Mouse (Mus musculus) megakaryocyte-erythroid progenitor cell, adult 5-6 weeks (primary cell): ENCODE measurements around the gene Snrpa. TPM values are rescaled to one million over a fixed set of nuclear protein-coding genes. Genes with fewer than 3 reads are reported as not detected.

Source experiments
- ATAC-seq: replicated peaks from 2 replicates; pipeline ENCODE4 v1.8.0; 2016; ENCODE audit warnings: mild to moderate bottlenecking, inconsistent platforms; ENCODE audit not compliant: severe bottlenecking, poor library complexity, low FRiP score, low TSS enrichment
- total RNA-seq, 2 experiments: library from RNA; stranded (forward) in 1 of 2; stranded (reverse) in 1 of 2; fragments of 200-1000, 215-1000 nt in 1 of 2; fragments of >200 nt in 1 of 2; fragmentation: Nextera tagmentation in 1 of 2; gene quantifications; 2 replicates each; pipeline ENCODE4 v1.2.3; 2014 to 2017

The Snrpa gene
- total RNA-seq, 2 experiments from 2014 or later, result 109 to 297 TPM

DNA sequence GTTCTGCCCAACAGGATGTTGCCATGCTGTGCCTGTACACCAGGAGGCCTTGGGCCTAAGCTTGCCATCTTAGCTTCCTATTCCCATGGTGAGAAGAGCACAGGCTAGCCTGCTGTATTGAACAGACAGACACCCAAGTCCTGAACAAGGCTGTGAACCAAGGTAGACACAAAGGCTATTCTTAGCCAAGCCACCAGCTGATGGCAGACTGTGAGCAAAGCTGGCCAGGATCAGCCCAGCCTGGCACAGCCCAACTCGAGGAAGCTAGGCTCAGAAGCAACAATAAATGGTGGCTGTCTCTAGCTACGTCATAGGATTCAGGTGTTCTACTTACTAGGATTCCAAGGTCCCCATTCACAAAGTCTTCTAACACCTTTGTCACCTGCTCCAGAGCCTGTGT is 16.6 kb upstream of the Snrpa start:
- ATAC-seq, result no peak

DNA sequence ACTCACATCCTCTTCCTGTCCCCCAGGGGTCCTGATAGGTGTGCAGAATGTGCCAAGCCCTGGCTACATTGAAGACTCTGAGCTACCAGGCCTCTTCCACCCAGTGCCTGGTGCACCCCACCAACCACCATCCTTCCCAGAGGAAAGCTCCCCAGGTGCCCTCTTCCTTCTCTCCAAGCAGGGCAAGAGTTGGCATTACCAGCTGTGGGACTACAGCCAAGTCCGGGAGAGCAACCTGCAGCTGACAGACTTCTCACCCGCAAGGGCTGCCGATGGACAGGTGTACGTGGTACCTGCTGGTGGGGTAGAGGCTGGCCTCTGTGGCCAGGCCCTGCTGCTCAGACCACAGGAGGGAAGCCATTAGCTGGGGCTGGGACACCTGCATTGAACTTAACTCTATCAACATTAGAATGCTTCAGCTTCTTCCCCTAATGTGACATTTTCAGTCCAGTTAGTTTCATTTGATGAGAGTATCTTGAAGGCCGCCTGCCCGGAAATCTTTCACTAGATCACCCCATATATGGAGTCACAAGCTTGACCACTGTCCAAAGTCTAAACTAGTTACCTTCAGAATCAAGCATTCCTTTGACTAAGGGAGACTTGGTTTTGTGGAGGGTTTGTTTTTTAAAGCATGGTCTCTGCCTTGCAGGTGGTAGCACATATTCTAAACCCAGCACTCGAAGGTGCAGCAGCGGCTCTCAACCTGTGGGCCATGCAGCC is 7.8 kb upstream of the Snrpa start:
- no peak for ATAC-seq

DNA sequence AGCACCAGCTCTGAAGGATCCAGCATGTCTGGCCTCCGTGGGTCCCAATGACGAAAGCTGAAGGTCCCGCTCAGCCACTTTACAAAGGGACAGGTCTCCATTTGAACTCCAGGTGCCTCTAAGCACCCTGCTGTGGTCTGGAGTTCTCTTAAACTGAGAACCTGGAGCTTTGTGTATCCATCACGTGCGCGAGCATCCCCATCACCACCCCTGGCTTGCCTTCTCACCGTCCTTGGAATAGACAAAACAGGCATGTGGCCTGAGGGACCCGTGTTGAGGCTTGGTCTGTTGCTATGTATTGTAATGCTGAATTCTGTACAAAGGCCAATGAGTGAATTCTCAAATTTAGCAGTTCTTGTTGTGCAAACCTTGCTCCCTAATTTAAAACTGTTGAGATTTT is 2.7 kb upstream of the Snrpa start:
- no peak for ATAC-seq

GRCm38 (mm10) chr7:27198355-27198754 is 2.3 kb upstream of the Snrpa start:
- ATAC-seq, result no peak

GRCm38 (mm10) chr7:27197634-27198033 is 1.6 kb upstream of the Snrpa start:
- ATAC-seq, result no peak

GRCm38 (mm10) chr7:27197136-27197535 is 1.1 kb upstream of the Snrpa start:
- no peak for ATAC-seq

DNA sequence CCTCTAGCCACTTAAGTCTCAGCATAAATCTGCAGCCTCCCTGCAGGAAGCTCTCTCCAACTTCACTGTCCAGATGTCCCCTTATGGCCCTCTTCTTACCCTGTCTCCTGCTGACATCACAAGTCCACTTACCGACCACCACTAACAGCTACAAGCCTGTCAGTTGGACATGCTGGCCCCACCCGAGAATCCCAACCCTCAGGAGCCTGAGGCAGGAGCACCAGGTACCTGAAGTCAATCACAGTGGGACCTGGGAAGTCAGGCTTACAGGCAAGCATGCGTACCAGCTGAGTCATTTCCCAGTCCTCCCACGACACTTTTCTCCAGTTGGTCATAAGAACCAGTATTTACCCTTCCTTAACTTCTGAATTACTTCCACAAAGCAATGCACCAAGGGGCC is 2.3 kb downstream of the Snrpa start:
- no peak for ATAC-seq

DNA sequence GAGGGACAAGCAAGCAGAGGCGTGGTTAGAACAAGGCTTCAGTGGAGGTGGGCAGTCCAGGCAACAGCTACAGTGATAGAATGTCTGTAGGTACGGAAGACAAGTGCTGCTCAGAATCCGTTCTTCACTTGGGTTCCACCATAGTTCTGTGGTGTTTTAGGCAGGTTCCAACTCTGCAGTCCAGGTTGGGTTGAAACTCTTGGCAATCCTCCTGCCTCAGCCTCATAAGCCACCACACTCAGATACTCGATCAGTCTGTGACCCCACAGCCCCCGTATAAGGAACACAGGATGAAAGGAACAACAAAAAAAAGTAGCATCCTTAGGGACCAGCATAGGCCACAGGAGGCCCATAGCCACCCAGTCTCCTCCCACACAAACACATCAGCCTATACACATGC is 3.6 kb downstream of the Snrpa start:
- ATAC-seq, result no peak

DNA sequence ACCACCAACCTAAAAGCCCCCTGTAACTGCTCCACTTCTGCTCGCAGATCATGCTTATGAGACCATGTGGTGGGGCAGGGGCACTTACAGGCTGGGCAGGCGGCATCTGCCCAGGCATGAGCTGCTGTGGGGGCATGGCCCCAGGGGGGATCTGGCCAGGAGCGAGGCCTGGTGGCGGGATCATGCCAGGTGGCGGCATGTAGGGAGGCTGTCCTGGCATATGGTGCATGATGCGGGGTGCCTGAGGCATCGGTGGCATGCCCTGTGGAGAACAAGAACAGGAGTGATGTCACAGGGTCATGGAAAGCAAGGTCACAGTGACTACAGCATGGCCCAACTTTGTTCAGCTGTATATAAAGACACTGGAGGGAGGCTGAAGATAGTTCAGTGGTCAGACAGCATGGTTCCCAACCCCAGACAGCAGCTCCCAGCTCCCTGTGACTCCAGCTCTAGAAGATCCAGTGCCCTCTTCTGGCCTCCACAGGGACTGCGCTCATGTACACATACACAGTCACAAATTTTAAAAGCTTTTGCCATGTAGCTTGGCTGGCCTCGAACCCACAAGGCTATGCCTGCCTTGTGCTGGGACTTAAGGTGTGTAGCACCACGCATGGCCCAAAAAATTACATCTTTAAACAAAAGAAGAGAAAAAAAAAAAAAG is 6.7 kb downstream of the Snrpa start:
- ATAC-seq, result 0 out of 2 replicates have a peak, but pooled peaks have one; percentile 16

GRCm38 (mm10) chr7:27185986-27186385 is 10.1 kb downstream of the Snrpa start:
- no peak for ATAC-seq

DNA sequence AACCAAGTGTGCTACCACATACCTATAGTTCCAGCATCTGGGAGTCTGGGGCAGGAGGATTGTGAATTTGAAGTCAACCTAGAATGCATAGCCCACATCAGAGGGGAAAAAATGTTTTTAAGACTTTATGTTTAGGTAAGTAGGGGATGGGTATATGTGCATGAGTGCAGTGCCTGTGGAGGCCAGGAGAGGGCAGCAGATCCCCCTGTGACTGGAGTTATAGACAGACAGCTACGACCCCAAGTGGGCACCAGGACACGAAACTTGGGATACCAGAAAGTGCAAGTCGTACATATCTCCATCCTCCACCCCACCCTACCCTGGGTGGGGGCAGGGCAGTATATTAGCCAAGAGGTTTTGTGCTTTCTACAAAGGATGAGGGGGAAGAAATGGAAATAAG is 11.1 kb downstream of the Snrpa start:
- ATAC-seq, result peak; percentile 76

DNA sequence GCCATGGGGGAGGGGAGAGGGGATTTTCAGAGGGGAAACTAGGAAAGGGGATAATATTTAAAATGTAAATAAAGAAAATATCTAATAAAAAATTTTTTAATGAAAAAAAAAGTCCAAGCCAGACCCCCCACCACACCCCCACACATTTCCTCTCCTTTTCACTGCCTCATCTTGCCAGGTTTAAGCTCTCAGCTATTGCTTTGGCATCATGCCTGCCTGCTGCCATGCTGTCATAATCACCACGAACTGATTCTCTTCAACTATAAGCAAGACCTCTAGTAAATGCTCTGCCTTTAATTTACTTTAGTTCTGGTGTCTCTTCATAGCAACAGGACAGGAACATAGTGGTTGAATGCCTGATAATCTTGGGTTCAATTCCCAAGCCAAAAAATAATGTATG is 13.6 kb downstream of the Snrpa start:
- ATAC-seq, result no peak

DNA sequence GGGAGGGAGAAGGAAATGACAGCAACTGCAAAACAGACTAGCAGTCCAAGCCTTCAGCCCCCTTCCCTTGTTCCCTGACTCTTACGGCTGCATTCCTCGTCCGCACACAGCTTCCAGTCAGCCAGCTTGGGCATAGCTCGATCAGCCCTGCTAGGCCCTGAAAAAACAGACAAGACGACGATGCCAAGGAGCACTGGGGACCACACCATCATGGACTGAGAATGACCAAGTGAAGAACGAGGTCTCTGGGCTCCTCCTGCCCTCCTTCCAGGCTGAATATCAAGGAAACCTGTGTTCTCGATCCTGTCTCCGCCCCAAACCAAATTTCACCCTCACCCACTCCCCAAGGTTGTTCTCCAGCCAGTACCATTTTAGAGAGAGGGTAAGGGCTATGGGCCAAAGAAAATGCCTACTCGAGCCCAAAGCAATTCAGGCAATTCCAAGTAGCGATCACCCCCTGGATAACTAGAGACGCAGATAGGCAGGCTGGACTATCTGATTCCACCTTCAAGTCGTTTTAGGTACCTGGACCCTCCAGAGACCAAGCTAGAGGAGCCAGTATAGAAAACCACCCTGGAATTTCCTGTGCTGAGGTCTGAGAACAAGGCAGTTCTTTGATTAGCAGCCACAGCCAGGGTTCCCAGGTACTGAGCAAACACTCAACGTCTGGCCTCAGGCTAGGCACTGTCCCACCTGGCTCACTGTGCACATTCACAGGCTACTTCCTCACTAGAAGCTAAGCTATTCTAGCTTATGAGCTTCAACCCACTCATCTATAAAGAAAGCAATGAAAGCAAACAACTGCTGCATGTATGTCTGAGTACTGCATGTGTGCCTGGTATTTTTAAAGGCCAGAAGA is 15.0 kb downstream of the Snrpa start, which contains the start of the genes Gm21983 and Mia:
Gm21983 (minus strand) TSS at position 250 of the 859 bp plus-strand sequence.
Mia (minus strand) TSS at position 321 of the 859 bp plus-strand sequence.
- no peak for ATAC-seq

GRCm38 (mm10) chr7:27180036-27180435 is 16.0 kb downstream of the Snrpa start:
- ATAC-seq, result no peak

DNA sequence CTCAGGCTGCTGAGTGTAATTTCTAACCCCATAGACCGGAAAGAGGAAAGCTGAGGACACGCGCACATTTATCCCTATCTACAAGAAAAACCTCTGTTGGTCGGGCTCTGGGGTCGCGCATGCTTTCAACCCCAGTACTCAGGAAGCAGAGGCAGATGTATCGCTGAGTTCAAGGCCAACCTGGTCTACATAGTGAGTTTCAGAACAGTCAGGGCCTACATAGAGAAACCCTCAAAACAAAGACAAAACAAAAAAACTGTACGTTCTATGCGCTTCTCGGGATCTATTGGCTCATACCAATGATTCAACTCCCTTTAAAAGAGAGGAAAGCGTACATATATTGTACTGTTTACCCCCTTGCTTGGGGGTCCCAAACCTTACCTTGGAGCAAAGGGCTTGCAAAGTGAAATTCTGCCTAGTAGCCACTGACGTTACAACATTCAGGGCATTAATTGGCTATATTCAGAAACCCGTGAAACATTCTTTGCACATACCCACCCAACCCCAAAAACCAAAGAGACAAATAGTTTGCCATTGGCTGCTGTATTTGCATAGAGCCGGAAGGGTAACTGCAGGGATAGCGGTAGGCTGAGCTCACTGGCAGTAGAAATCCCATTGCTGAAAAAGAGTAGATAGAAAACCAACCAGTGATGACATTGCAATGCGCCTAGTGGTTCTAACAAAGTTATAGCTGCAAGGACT is 16.7 kb downstream of the Snrpa start:
- ATAC-seq, result no peak

- peak; percentile 96 for ATAC-seq
These were observed 17.5 kb downstream of the Snrpa start, which contains the start of gene Rab4b for GRCm38 (mm10) chr7:27178324-27179216. TSS of gene Rab4b (minus strand) at chr7:27178896.

DNA sequence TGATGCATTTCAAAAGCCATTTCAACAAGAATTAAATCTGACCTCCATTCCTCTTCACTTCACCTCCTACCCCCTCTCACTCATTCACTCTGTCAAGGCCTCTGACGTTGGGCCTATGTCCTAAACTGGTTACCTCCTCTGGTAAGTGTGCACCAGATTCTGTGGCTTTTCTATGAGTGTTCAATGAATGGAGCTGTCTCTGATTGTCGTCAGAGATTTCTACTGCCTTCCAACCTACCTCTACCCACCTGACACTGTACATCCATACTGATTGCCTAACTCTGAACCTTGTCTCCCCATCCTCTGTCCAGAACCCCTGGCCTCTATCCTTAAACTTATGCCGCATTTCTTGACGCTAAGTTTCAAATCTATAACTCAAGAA is 18.1 kb downstream of the Snrpa start:
- no peak for ATAC-seq

- ATAC-seq, result no peak
These were observed 21.2 kb downstream of the Snrpa start for GRCm38 (mm10) chr7:27174896-27175295.

- no peak for ATAC-seq
These were observed 21.6 kb downstream of the Snrpa start for GRCm38 (mm10) chr7:27174496-27174895.
